Mouse (Mus musculus) regulatory T cell (primary cell): ENCODE results near the gene Tas2r138.
"Not testable (repeated sequence)": the region's sequence is repeated elsewhere in the genome, so short reads cannot be mapped to it uniquely, and the experiment has no call there.

ENCODE experiments used
- in situ Hi-C: fragments of 300-600 bp; cut with MboI, MseI; formaldehyde crosslinking; loops from one replicate; pipeline ENCODE4 v1.15.1; 2025; ENCODE audit warnings: high pct_unique_total_duplicates

Gene Tas2r138

GRCm38 (mm10) chr6:40613260-40613852 lies at the start of gene Tas2r138:
Gene Tas2r138, minus strand, starts transcription at chr6:40613310.
- in situ Hi-C loops, result no loop called here

- in situ Hi-C loops, result no loop called here
Observed at GRCm38 (mm10) chr6:40660930-40661329, 47.8 kb upstream of the Tas2r138 start.

GRCm38 (mm10) chr6:40650953-40651352 lies 37.8 kb upstream of the Tas2r138 start:
- in situ Hi-C loops, result no loop called here

- in situ Hi-C loops, result no loop called here
Observed at GRCm38 (mm10) chr6:40645701-40646100, 32.6 kb upstream of the Tas2r138 start.

GRCm38 (mm10) chr6:40640710-40641538 lies 27.8 kb upstream of the Tas2r138 start:
- in situ Hi-C loops, result no loop called here

GRCm38 (mm10) chr6:40637755-40638154 lies 24.6 kb upstream of the Tas2r138 start:
- in situ Hi-C loops, result no loop called here

GRCm38 (mm10) chr6:40635559-40635958 lies 22.4 kb upstream of the Tas2r138 start:
- in situ Hi-C loops, result no loop called here

- in situ Hi-C loops, result no loop called here
Observed at GRCm38 (mm10) chr6:40634640-40635071, 21.5 kb upstream of the Tas2r138 start.

GRCm38 (mm10) chr6:40628406-40629000 lies 15.4 kb upstream of the Tas2r138 start, which contains the start of gene Mgam:
Gene Mgam, plus strand, starts transcription at chr6:40628831.
- in situ Hi-C loops, result no loop called here

GRCm38 (mm10) chr6:40626111-40626510 lies 13.0 kb upstream of the Tas2r138 start:
- in situ Hi-C loops, result no loop called here

GRCm38 (mm10) chr6:40617965-40618364 lies 4.9 kb upstream of the Tas2r138 start:
- in situ Hi-C loops, result loop anchor here (5.0 kb wide), 1 partner anchor 69 kb away; no protein-coding TSS in a partner anchor

- in situ Hi-C loops, result no loop called here
Observed at GRCm38 (mm10) chr6:40610244-40610643, 2.9 kb downstream of the Tas2r138 start.

GRCm38 (mm10) chr6:40607431-40607830 lies 5.7 kb downstream of the Tas2r138 start:
- in situ Hi-C loops, result no loop called here

GRCm38 (mm10) chr6:40598546-40598945 lies 14.6 kb downstream of the Tas2r138 start:
- in situ Hi-C loops, result not testable (repeated sequence)

GRCm38 (mm10) chr6:40594804-40595550 lies 18.1 kb downstream of the Tas2r138 start:
- in situ Hi-C loops, result no loop called here

- in situ Hi-C loops, result no loop called here
Observed at GRCm38 (mm10) chr6:40588346-40588745, 24.8 kb downstream of the Tas2r138 start.

- in situ Hi-C loops, result no loop called here
Observed at GRCm38 (mm10) chr6:40585645-40586044, 27.5 kb downstream of the Tas2r138 start, which contains the start of gene Clec5a. Gene Clec5a, minus strand, starts transcription at chr6:40585821.

GRCm38 (mm10) chr6:40584336-40584735 lies 28.8 kb downstream of the Tas2r138 start:
- in situ Hi-C loops, result no loop called here

GRCm38 (mm10) chr6:40576305-40576704 lies 36.8 kb downstream of the Tas2r138 start:
- in situ Hi-C loops, result no loop called here

GRCm38 (mm10) chr6:40573618-40574017 lies 39.5 kb downstream of the Tas2r138 start:
- in situ Hi-C loops, result no loop called here

GRCm38 (mm10) chr6:40569187-40569586 lies 43.9 kb downstream of the Tas2r138 start, which contains the start of gene Olfr460:
Gene Olfr460, plus strand, starts transcription at chr6:40569487.
- in situ Hi-C loops, result no loop called here
